Mouse (Mus musculus) erythroblast, embryonic 14.5 days (primary cell): Measurements from ENCODE around the gene Fanca. TPM values are rescaled to one million over a fixed set of nuclear protein-coding genes. Genes with fewer than 3 reads are reported as not detected.
A peak's percentile ranks its signal among the peaks of the same experiment; 100 is the strongest.

ENCODE experiments used
- H3K27me3 ChIP-seq: 2 replicates; pipeline ENCODE4 v1.6.1; 2012; ENCODE audit warnings: inconsistent platforms; ENCODE audit not compliant: control insufficient read depth
- H3K36me3 ChIP-seq: 2 replicates; pipeline ENCODE4 v1.6.1; 2012; ENCODE audit warnings: mild to moderate bottlenecking, inconsistent platforms; ENCODE audit not compliant: control insufficient read depth
- H3K4me1 ChIP-seq: 2 replicates; pipeline ENCODE4 v1.6.1; 2012; ENCODE audit warnings: inconsistent platforms; ENCODE audit not compliant: control insufficient read depth
- H3K4me3 ChIP-seq: replicated peaks from 2 replicates; pipeline ENCODE3; 2012; ENCODE audit warnings: moderate library complexity, mild to moderate bottlenecking, inconsistent platforms
- H3K9me3 ChIP-seq: 2 replicates; pipeline ENCODE4 v1.6.1; 2012; ENCODE audit warnings: low read length, inconsistent platforms, mixed read lengths; ENCODE audit not compliant: control insufficient read depth
- GATA1 ChIP-seq: IDR thresholded peaks from 2 replicates; pipeline ENCODE4 v1.6.1; 2012; ENCODE audit warnings: low read length, inconsistent platforms, mixed read lengths
- TAL1 ChIP-seq: IDR thresholded peaks from 3 replicates; pipeline ENCODE4 v1.6.1; 2012; ENCODE audit warnings: low read length, inconsistent platforms, mixed read lengths
- polyA plus RNA-seq: library from polyadenylated mRNA; stranded (reverse); fragments of >175 nt; gene quantifications from 2 replicates; pipeline ENCODE4 v1.2.3, GENCODE M21; 2012

Gene Fanca
- polyA plus RNA-seq, 1 experiment = 9.7 TPM

GRCm38 (mm10) chr8:123244382-123244781, 74.0 kb downstream of the Fanca start:
- TF ChIP-seq TAL1 = no peak
- TF ChIP-seq GATA1 = no peak
- Histone ChIP-seq H3K4me3 (no peak overlapping the region), H3K9me3 (no peaks in the 10 kb centered on the region), H3K4me1 (no peaks in the 10 kb centered on the region), H3K27me3 (no peaks in the 10 kb centered on the region), H3K36me3 (peaks cover 49% of the 10 kb centered on the region)

GRCm38 (mm10) chr8:123243053-123243452, 75.3 kb downstream of the Fanca start:
- H3K36me3 ChIP-seq = peaks cover 36% of the 10 kb centered on the region
- TF ChIP-seq TAL1 (no peak), GATA1 (no peak)
- H3K9me3 ChIP-seq = no peaks in the 10 kb centered on the region
- no peaks in the 10 kb centered on the region for H3K4me1 ChIP-seq
- no peak overlapping the region for H3K4me3 ChIP-seq
- H3K27me3 ChIP-seq = no peaks in the 10 kb centered on the region

GRCm38 (mm10) chr8:123242107-123242923, 76.1 kb downstream of the Fanca start:
- Histone ChIP-seq H3K4me1 (no peaks in the 10 kb centered on the region), H3K9me3 (no peaks in the 10 kb centered on the region), H3K4me3 (no peak overlapping the region), H3K27me3 (no peaks in the 10 kb centered on the region), H3K36me3 (peaks cover 28% of the 10 kb centered on the region)
- no peak for TF ChIP-seq TAL1
- no peak for TF ChIP-seq GATA1

- H3K9me3 ChIP-seq = no peaks in the 10 kb centered on the region
- H3K36me3 ChIP-seq = peaks cover 5% of the 10 kb centered on the region
- peaks cover 22% of the 10 kb centered on the region for H3K27me3 ChIP-seq
- peaks cover 23% of the 10 kb centered on the region for H3K4me1 ChIP-seq
- no peak for TF ChIP-seq GATA1
- TF ChIP-seq TAL1 = no peak
- H3K4me3 ChIP-seq = no peak overlapping the region
Observed at GRCm38 (mm10) chr8:123239398-123239797, 79.0 kb downstream of the Fanca start.

GRCm38 (mm10) chr8:123235520-123236497, 82.6 kb downstream of the Fanca start, which contains the start of gene Spata2l:
Gene Spata2l, minus strand, starts transcription at chr8:123236233.
- no peaks in the 10 kb centered on the region for H3K9me3 ChIP-seq
- TF ChIP-seq GATA1 (no peak), TAL1 (no peak)
- no peaks in the 10 kb centered on the region for H3K36me3 ChIP-seq
- peaks cover 23% of the 10 kb centered on the region for H3K4me1 ChIP-seq
- H3K4me3 ChIP-seq = peak within 1 kb of the TSS; percentile 72
- H3K27me3 ChIP-seq = peaks cover 35% of the 10 kb centered on the region

GRCm38 (mm10) chr8:123234918-123235519, 83.4 kb downstream of the Fanca start:
- TF ChIP-seq GATA1 = no peak
- no peak for TF ChIP-seq TAL1
- H3K4me1 ChIP-seq = peaks cover 23% of the 10 kb centered on the region
- peaks cover 35% of the 10 kb centered on the region for H3K27me3 ChIP-seq
- H3K36me3 ChIP-seq = peaks cover 5% of the 10 kb centered on the region
- H3K9me3 ChIP-seq = no peaks in the 10 kb centered on the region
- H3K4me3 ChIP-seq = peak overlapping the region; percentile 72

- Histone ChIP-seq H3K36me3 (peaks cover 10% of the 10 kb centered on the region), H3K9me3 (no peaks in the 10 kb centered on the region)
- no peak for TF ChIP-seq TAL1
- no peak for TF ChIP-seq GATA1
Observed at GRCm38 (mm10) chr8:123233760-123234159, 84.6 kb downstream of the Fanca start.

GRCm38 (mm10) chr8:123233300-123233699, 85.1 kb downstream of the Fanca start:
- Histone ChIP-seq H3K27me3 (peaks cover 35% of the 10 kb centered on the region), H3K4me3 (no peak overlapping the region), H3K4me1 (peaks cover 23% of the 10 kb centered on the region), H3K9me3 (no peaks in the 10 kb centered on the region), H3K36me3 (peaks cover 13% of the 10 kb centered on the region)
- TF ChIP-seq TAL1 (no peak), GATA1 (no peak)

More at GRCm38 (mm10) chr8:123233760-123234159, 84.6 kb downstream of the Fanca start:
- no peak overlapping the region for H3K4me3 ChIP-seq
- H3K27me3 ChIP-seq = peaks cover 35% of the 10 kb centered on the region
- peaks cover 23% of the 10 kb centered on the region for H3K4me1 ChIP-seq

- H3K4me3 ChIP-seq = no peak overlapping the region
- TF ChIP-seq GATA1 (no peak), TAL1 (no peak)
- H3K4me1 ChIP-seq = peaks cover 23% of the 10 kb centered on the region
- peaks cover 19% of the 10 kb centered on the region for H3K36me3 ChIP-seq
- H3K27me3 ChIP-seq = peaks cover 35% of the 10 kb centered on the region
- no peaks in the 10 kb centered on the region for H3K9me3 ChIP-seq
Observed at GRCm38 (mm10) chr8:123232553-123232952, 85.8 kb downstream of the Fanca start.
